Mouse (Mus musculus) lung, embryonic 14.5 days (tissue): ENCODE measurements around the gene 4933415A04Rik. TPM values are rescaled to one million over a fixed set of nuclear protein-coding genes. Genes with fewer than 3 reads are reported as not detected.
A peak's percentile ranks its signal among the peaks of the same experiment; 100 is the strongest.

Experiments
- ATAC-seq: fragments of 200-750 bp; cut with Nextera tagmentation; 2 replicates; pipeline ENCODE4 v1.8.0; 2017; ENCODE audit warnings: mild to moderate bottlenecking, moderate TSS enrichment, moderate library complexity; ENCODE audit not compliant: insufficient read depth
- DNase-seq: peaks from one replicate; pipeline ENCODE4 v3.0.0-alpha.2; 2015
- H3K27ac ChIP-seq: fragments of 300-500 bp; sonication (generic); 2 replicates; pipeline ENCODE4 v1.5.1; 2014; ENCODE audit warnings: low read depth, mild to moderate bottlenecking, moderate library complexity
- H3K27me3 ChIP-seq: fragments of 300-500 bp; sonication (generic); 2 replicates; pipeline ENCODE4 v1.6.1; 2014; ENCODE audit warnings: low read length, control low read depth; ENCODE audit not compliant: insufficient read depth
- H3K36me3 ChIP-seq: fragments of 300-500 bp; sonication (generic); 2 replicates; pipeline ENCODE4 v1.6.1; 2014; ENCODE audit warnings: control low read depth; ENCODE audit not compliant: insufficient read depth
- H3K4me1 ChIP-seq: fragments of 300-500 bp; sonication (generic); 2 replicates; pipeline ENCODE4 v1.6.1; 2014; ENCODE audit warnings: antibody characterized with exemption, control low read depth; ENCODE audit not compliant: insufficient read depth
- H3K4me2 ChIP-seq: fragments of 300-500 bp; sonication (generic); 2 replicates; pipeline ENCODE4 v1.6.1; 2014; ENCODE audit warnings: mild to moderate bottlenecking
- H3K4me3 ChIP-seq: fragments of 300-500 bp; sonication (generic); 2 replicates; pipeline ENCODE4 v1.5.1; 2014; ENCODE audit warnings: low read depth, low read length
- H3K9ac ChIP-seq: fragments of 300-500 bp; sonication (generic); 2 replicates; pipeline ENCODE4 v1.6.1; 2014
- H3K9me3 ChIP-seq: fragments of 300-500 bp; sonication (generic); 2 replicates; pipeline ENCODE4 v1.6.1; 2016; ENCODE audit warnings: low read depth, low read length, control low read depth
- CTCF ChIP-seq: IDR thresholded peaks from 2 replicates; pipeline ENCODE4 v1.5.1; 2016; ENCODE audit warnings: antibody characterized with exemption, low read depth
- WGBS: fragments of 180-500 bp; shearing (Covaris S2); extraction: QIAGEN DNeasy Blood & Tissue Kit; methylation state at CpG from one replicate; pipeline ENCODE4 v1.1.7; 2014; 5-methylcytosine and 5-hydroxymethylcytosine counted together
- polyA plus RNA-seq: library from polyadenylated mRNA; unstranded; fragments of >200 nt; fragmentation: Nextera tagmentation; extraction: Ambion mirVana; gene quantifications from 2 replicates; pipeline ENCODE4 v1.2.1, GENCODE M21; 2014

The 4933415A04Rik gene
- polyA plus RNA-seq, 1 experiment from 2014 or later = 7.6 TPM

DNA sequence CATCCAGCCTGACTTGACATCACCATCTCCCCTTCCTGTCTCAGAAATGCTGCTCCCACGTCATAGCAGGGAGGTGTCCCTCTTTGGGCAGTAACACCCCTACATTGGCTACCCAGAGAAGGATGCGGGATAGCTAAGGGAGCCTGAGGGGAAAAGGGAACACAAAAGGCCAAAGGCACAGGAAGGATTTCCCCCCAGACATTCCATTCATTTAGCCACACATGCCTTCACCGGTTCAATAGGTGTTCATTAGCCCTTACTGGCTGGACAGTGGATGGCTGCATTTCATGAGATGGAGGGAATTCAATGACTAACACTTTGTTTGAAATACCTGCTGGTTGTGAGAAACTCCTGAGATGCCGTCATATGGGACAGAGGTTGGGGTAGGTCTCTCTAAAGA, 40.2 kb upstream of the 4933415A04Rik start:
- 54% methylated on average over 4 of the region's 4 CpGs for WGBS
- Histone ChIP-seq H3K4me3 (no peak overlapping the region), H3K36me3 (0 out of 2 replicates have a peak, but pooled peaks cover 9% of the 10 kb centered on the region), H3K4me2 (no peak overlapping the region), H3K9me3 (no peaks in the 10 kb centered on the region), H3K27me3 (no peaks in the 10 kb centered on the region), H3K27ac (peak overlapping the region; percentile 5; the same call in 1 of the 2 replicates), H3K9ac (no peak overlapping the region), H3K4me1 (peaks cover 31% of the 10 kb centered on the region)
- TF ChIP-seq CTCF = no peak
- DNase-seq (no peak), ATAC-seq (no peak)

DNA sequence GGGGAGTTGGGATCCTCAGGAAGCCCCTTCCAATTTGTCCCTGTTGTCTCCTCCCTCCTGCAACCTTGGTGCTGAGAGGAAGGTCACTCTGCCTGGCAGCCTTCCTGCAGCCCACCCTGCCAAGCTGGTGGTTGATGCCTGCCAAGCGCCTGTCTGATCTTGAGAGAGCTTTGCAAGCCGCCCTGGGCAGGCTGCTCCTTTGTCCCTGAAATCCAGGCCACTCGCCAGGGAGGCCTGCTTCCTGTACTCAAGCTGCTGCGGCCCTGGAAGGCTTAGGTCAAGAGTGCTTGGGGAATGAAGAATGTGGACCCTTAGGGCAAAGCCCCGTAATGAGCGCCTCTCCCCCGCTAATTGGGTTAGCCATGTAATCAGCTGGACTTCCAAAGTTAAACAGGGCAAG, 38.7 kb upstream of the 4933415A04Rik start:
- Histone ChIP-seq H3K27me3 (no peaks in the 10 kb centered on the region), H3K4me1 (peaks cover 31% of the 10 kb centered on the region), H3K4me2 (peak overlapping the region; percentile 19), H3K9me3 (no peaks in the 10 kb centered on the region), H3K9ac (peak overlapping the region; percentile 24; the same call in 1 of the 2 replicates), H3K27ac (peak overlapping the region; percentile 92), H3K4me3 (no peak overlapping the region), H3K36me3 (0 out of 2 replicates have a peak, but pooled peaks cover 8% of the 10 kb centered on the region)
- 17% methylated on average over 7 of the region's 7 CpGs for WGBS
- ATAC-seq (peak; percentile 76), DNase-seq (peak; percentile 86)
- TF ChIP-seq CTCF = no peak

- Histone ChIP-seq H3K27me3 (no peaks in the 10 kb centered on the region), H3K4me1 (peaks cover 31% of the 10 kb centered on the region), H3K9ac (peak overlapping the region; percentile 24; the same call in 1 of the 2 replicates), H3K4me2 (peak overlapping the region; percentile 19), H3K36me3 (0 out of 2 replicates have a peak, but pooled peaks cover 5% of the 10 kb centered on the region), H3K4me3 (no peak overlapping the region), H3K27ac (peak overlapping the region; percentile 92), H3K9me3 (no peaks in the 10 kb centered on the region)
- WGBS = 18% methylated on average over 12 of the region's 12 CpGs
- DNase-seq = peak; percentile 65
- peak; percentile 68 for ATAC-seq
- TF ChIP-seq CTCF = no peak
Observed at GRCm38 (mm10) chr11:43548657-43549435, 38.0 kb upstream of the 4933415A04Rik start.

GRCm38 (mm10) chr11:43549701-43550100, 37.1 kb upstream of the 4933415A04Rik start:
- H3K36me3 ChIP-seq = peaks cover 9% of the 10 kb centered on the region; the same call in 1 of the 2 replicates
- peak overlapping the region; percentile 92 for H3K27ac ChIP-seq
- DNase-seq = peak; percentile 45
- H3K27me3 ChIP-seq = no peaks in the 10 kb centered on the region
- H3K9ac ChIP-seq = no peak overlapping the region; the same call in 1 of the 2 replicates
- H3K4me2 ChIP-seq = no peak overlapping the region; the same call in 1 of the 2 replicates
- WGBS = 30% methylated on average over 11 of the region's 11 CpGs
- H3K9me3 ChIP-seq = no peaks in the 10 kb centered on the region
- no peak overlapping the region for H3K4me3 ChIP-seq
- 0 out of 2 replicates have a peak, but pooled peaks have one; percentile 14 for ATAC-seq
- H3K4me1 ChIP-seq = peaks cover 31% of the 10 kb centered on the region
- no peak for TF ChIP-seq CTCF

- H3K9ac ChIP-seq = no peak overlapping the region
- no peaks in the 10 kb centered on the region for H3K9me3 ChIP-seq
- DNase-seq (no peak), ATAC-seq (no peak)
- no peaks in the 10 kb centered on the region for H3K27me3 ChIP-seq
- no peak overlapping the region for H3K4me2 ChIP-seq
- peaks cover 27% of the 10 kb centered on the region for H3K4me1 ChIP-seq
- no peak overlapping the region for H3K4me3 ChIP-seq
- peaks cover 13% of the 10 kb centered on the region; the same call in 1 of the 2 replicates for H3K36me3 ChIP-seq
- no peak overlapping the region for H3K27ac ChIP-seq
- 81% methylated on average over 3 of the region's 3 CpGs for WGBS
- no peak for TF ChIP-seq CTCF
Observed at GRCm38 (mm10) chr11:43551756-43552155, 35.1 kb upstream of the 4933415A04Rik start.

- ATAC-seq = no peak
- Histone ChIP-seq H3K4me2 (no peak overlapping the region), H3K9ac (no peak overlapping the region), H3K27me3 (no peaks in the 10 kb centered on the region), H3K4me1 (peaks cover 27% of the 10 kb centered on the region), H3K9me3 (no peaks in the 10 kb centered on the region), H3K36me3 (peaks cover 22% of the 10 kb centered on the region), H3K27ac (no peak overlapping the region), H3K4me3 (no peak overlapping the region)
- 84% methylated on average over 6 of the region's 6 CpGs for WGBS
- TF ChIP-seq CTCF = no peak
- peak; percentile 18 for DNase-seq
Observed at GRCm38 (mm10) chr11:43552675-43553074, 34.2 kb upstream of the 4933415A04Rik start.

GRCm38 (mm10) chr11:43556538-43556937, 30.3 kb upstream of the 4933415A04Rik start:
- Histone ChIP-seq H3K4me3 (no peak overlapping the region), H3K9ac (no peak overlapping the region), H3K27ac (no peak overlapping the region), H3K4me2 (no peak overlapping the region), H3K9me3 (no peaks in the 10 kb centered on the region), H3K36me3 (peaks cover 55% of the 10 kb centered on the region), H3K27me3 (no peaks in the 10 kb centered on the region), H3K4me1 (no peaks in the 10 kb centered on the region)
- DNase-seq = peak; percentile 21
- TF ChIP-seq CTCF = peak; percentile 26; the same call in 1 of the 2 replicates
- WGBS = 82% methylated on average over 11 of the region's 11 CpGs
- ATAC-seq = no peak
